Mouse (Mus musculus) stomach, embryonic 16.5 days (tissue): Measurements from ENCODE around the gene Adcy10. TPM values are rescaled to one million over a fixed set of nuclear protein-coding genes. Genes with fewer than 3 reads are reported as not detected.
A peak's percentile ranks its signal among the peaks of the same experiment; 100 is the strongest.

Source experiments
- ATAC-seq: fragments of 200-750 bp; cut with Nextera tagmentation; 2 replicates; pipeline ENCODE4 v1.8.0; 2017; ENCODE audit warnings: moderate number of reproducible peaks, moderate TSS enrichment; ENCODE audit not compliant: insufficient read depth, low FRiP score
- H3K27ac ChIP-seq: fragments of 300-500 bp; sonication (generic); 2 replicates; pipeline ENCODE4 v1.5.1; 2014; ENCODE audit warnings: low read length
- H3K27me3 ChIP-seq: fragments of 300-500 bp; sonication (generic); 2 replicates; pipeline ENCODE4 v1.6.1; 2014; ENCODE audit warnings: low read length, control low read depth, mixed read lengths; ENCODE audit not compliant: control insufficient read depth, insufficient read depth
- H3K36me3 ChIP-seq: fragments of 300-500 bp; sonication (generic); 2 replicates; pipeline ENCODE4 v1.6.1; 2014; ENCODE audit warnings: low read length; ENCODE audit not compliant: control insufficient read depth, insufficient read depth
- H3K4me1 ChIP-seq: fragments of 300-500 bp; sonication (generic); 2 replicates; pipeline ENCODE4 v1.6.1; 2014; ENCODE audit warnings: low read length, control low read depth, mixed read lengths; ENCODE audit not compliant: control insufficient read depth, insufficient read depth
- H3K4me2 ChIP-seq: fragments of 300-500 bp; sonication (generic); 2 replicates; pipeline ENCODE4 v1.6.1; 2014; ENCODE audit warnings: low read depth, low read length, mixed read lengths
- H3K4me3 ChIP-seq: fragments of 300-500 bp; sonication (generic); replicated peaks from 2 replicates; pipeline ENCODE4 v1.5.1; 2014; ENCODE audit warnings: mild to moderate bottlenecking, low read length
- H3K9ac ChIP-seq: fragments of 300-500 bp; sonication (generic); 2 replicates; pipeline ENCODE4 v1.6.1; 2014; ENCODE audit warnings: low read length
- H3K9me3 ChIP-seq: fragments of 300-500 bp; sonication (generic); replicated peaks from 2 replicates; pipeline ENCODE4 v1.6.1; 2016; ENCODE audit warnings: low read length, control low read depth; ENCODE audit not compliant: control insufficient read depth
- WGBS: fragments of 180-500 bp; shearing (Covaris S2); extraction: QIAGEN DNeasy Blood & Tissue Kit; methylation state at CpG from one replicate; pipeline ENCODE4 v1.1.7; 2014; 5-methylcytosine and 5-hydroxymethylcytosine counted together
- polyA plus RNA-seq: library from polyadenylated mRNA; unstranded; fragments of >200 nt; fragmentation: Nextera tagmentation; extraction: Ambion mirVana; gene quantifications from 2 replicates; pipeline ENCODE4 v1.2.1, GENCODE M21; 2015

Gene Adcy10
- polyA plus RNA-seq, 1 experiment from 2014 or later, result 0.04 TPM

DNA sequence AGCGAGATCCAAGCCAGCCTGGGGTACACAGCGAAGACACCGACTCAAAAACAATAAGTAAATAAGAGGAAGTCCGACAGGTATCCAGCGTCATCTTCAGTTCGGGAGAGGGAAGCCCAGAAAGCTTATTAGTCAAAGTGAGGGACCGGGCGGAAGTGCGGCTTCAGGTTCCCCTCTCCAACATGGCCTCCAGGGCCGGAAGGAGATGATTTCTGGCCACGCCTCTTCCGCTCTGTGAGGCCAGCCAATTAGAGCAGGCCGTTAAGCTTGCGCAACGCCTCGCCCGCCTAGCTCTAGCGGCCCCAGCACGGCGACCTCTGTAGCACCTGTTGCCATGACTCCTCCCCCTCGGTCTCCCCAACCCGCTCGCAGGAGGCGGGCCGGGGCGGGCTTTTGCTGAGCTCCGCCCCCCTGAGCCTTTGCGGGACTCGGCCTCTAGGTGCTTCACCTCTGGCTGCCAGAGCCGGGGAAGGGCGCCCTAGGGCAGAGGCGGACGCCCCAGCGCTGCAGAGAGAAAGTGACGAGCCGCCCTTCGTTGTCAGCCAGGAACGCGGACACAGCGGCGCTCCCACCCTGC, 24.1 kb upstream of the Adcy10 start:
- Histone ChIP-seq H3K36me3 (no peaks in the 10 kb centered on the region), H3K9ac (peak overlapping the region; percentile 81), H3K27me3 (no peaks in the 10 kb centered on the region), H3K4me3 (peak overlapping the region; percentile 99), H3K27ac (peak overlapping the region; percentile 98), H3K9me3 (no peaks in the 10 kb centered on the region), H3K4me1 (peaks cover 3% of the 10 kb centered on the region; the same call in 1 of the 2 replicates), H3K4me2 (peak overlapping the region; percentile 86)
- 0% methylated on average over 41 of the region's 41 CpGs for WGBS
- peak; percentile 96 for ATAC-seq

DNA sequence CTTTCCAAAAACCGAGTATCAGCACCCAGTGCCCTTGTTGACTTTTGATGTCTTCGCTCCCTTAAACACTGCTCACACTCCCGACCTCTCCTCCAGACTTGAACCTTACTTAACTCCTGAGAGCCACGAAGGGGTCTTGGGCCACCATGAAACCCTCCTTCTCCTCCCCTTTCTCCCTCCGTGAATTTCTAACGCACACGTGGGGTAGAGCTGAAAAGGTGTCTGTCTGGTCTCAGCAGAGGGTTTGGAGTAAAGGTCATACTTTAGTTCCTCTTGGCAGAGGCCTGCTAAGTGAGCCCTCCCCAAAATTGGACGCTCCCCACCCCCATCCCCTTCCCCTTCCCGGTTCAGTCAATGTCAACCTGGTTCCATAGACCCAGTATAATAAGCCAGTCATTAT, 23.3 kb upstream of the Adcy10 start:
- no peaks in the 10 kb centered on the region for H3K9me3 ChIP-seq
- H3K27me3 ChIP-seq, result no peaks in the 10 kb centered on the region
- H3K4me2 ChIP-seq, result peak overlapping the region; percentile 86
- whole genome bisulfite sequencing, result 2% methylated on average over 9 of the region's 9 CpGs
- H3K9ac ChIP-seq, result peak overlapping the region; percentile 81
- ATAC-seq, result no peak
- peaks cover 3% of the 10 kb centered on the region; the same call in 1 of the 2 replicates for H3K4me1 ChIP-seq
- H3K27ac ChIP-seq, result peak overlapping the region; percentile 82
- H3K4me3 ChIP-seq, result peak overlapping the region; percentile 99
- no peaks in the 10 kb centered on the region for H3K36me3 ChIP-seq

DNA sequence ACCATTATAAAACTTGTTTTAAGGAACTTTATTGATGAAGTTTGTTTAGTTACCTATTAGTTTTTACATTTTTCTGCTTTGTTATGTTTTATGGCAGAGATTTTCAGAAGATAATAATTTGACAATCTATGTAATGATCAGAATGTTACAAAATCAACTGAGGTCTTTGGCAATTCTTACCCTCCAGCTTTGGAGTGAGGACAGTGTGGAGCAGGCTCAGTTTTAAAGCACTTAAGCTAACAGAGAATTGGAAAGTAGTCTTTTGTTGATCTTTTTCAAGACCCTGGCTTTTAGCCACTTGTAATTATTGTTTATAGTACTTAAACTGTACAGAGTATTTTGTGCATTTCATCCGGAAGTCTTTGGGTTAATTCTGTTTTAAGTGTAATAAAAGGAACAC, 22.1 kb upstream of the Adcy10 start:
- H3K4me3 ChIP-seq, result no peak overlapping the region

DNA sequence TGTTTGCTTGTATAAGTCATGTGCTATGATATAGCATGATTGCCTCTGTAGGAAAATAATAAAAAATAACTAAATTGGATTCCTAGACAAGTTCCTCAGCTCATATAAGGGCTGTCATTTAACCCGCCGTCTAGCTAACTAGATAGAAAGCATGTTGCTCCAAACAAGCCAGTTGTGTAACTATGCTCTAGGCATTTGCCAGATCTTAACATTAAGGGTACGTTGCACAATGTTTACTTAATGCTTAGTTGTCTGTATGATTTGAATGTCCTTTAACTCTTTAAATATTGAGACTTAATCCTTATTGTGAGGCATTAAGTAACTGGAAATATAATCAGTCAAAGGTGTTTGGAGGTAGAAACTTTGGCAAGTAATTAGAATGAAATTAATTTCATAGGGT, 20.4 kb upstream of the Adcy10 start:
- Histone ChIP-seq H3K27ac (no peak overlapping the region), H3K27me3 (no peaks in the 10 kb centered on the region), H3K4me3 (no peak overlapping the region), H3K36me3 (no peaks in the 10 kb centered on the region), H3K4me2 (no peak overlapping the region), H3K9me3 (no peaks in the 10 kb centered on the region), H3K4me1 (peaks cover 3% of the 10 kb centered on the region; the same call in 1 of the 2 replicates), H3K9ac (no peak overlapping the region)
- 70% methylated on average over 3 of the region's 3 CpGs for WGBS
- no peak for ATAC-seq

More for the DNA sequence above, 22.1 kb upstream of the Adcy10 start:
- WGBS, result 66% methylated on average over 1 of the region's 1 CpGs
- H3K9ac ChIP-seq, result no peak overlapping the region
- no peaks in the 10 kb centered on the region for H3K9me3 ChIP-seq
- H3K27me3 ChIP-seq, result no peaks in the 10 kb centered on the region
- H3K4me1 ChIP-seq, result peaks cover 3% of the 10 kb centered on the region; the same call in 1 of the 2 replicates
- no peak overlapping the region for H3K4me2 ChIP-seq
- no peaks in the 10 kb centered on the region for H3K36me3 ChIP-seq
- no peak for ATAC-seq
- H3K27ac ChIP-seq, result no peak overlapping the region

DNA sequence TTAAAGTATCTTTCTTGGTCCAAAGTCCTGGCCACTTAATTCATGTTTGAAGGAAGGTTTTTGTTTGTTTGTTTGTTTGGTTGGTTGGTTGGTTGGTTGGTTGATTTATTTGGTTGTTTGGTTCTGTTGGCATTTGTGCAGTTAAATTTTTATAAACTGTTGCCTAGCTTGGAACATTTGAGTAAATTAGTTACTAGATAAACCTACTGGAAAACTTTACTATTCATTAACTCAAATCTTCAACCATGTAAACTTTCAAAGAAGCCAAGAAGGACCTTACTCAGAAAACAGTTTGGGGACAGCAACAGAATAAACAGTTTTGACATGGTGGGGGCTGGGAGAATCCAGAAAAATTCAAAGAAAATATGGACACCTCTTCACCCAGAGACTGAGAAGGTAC, 16.0 kb upstream of the Adcy10 start:
- H3K9ac ChIP-seq, result no peak overlapping the region
- no peaks in the 10 kb centered on the region for H3K36me3 ChIP-seq
- H3K27ac ChIP-seq, result no peak overlapping the region
- H3K4me2 ChIP-seq, result no peak overlapping the region
- no peak overlapping the region for H3K4me3 ChIP-seq
- ATAC-seq, result no peak
- no peaks in the 10 kb centered on the region for H3K4me1 ChIP-seq
- no peaks in the 10 kb centered on the region for H3K27me3 ChIP-seq
- H3K9me3 ChIP-seq, result no peaks in the 10 kb centered on the region

DNA sequence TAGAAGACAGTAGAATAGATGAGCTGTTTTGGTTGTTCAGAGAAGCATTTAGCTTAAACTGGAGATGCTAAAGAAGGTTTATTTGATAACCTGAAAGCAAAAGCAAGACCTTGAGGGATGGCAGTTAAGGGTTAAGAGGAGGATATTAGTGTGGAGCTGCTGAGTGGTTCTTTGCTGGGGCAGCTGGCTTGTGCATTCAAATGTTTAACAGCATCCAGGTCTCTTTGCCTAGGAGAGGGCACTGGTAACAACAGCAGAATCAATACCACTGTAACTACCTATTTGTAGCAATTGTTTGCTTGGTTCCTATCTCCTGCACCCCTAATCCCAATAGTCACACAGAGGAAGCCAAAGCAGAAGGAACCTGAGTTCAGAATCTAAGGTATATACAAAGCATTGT, 15.3 kb upstream of the Adcy10 start:
- no peaks in the 10 kb centered on the region for H3K27me3 ChIP-seq
- H3K27ac ChIP-seq, result no peak overlapping the region
- H3K36me3 ChIP-seq, result no peaks in the 10 kb centered on the region
- H3K4me3 ChIP-seq, result no peak overlapping the region
- no peak for ATAC-seq
- H3K9ac ChIP-seq, result no peak overlapping the region
- H3K4me2 ChIP-seq, result no peak overlapping the region
- H3K4me1 ChIP-seq, result no peaks in the 10 kb centered on the region
- no peaks in the 10 kb centered on the region for H3K9me3 ChIP-seq

DNA sequence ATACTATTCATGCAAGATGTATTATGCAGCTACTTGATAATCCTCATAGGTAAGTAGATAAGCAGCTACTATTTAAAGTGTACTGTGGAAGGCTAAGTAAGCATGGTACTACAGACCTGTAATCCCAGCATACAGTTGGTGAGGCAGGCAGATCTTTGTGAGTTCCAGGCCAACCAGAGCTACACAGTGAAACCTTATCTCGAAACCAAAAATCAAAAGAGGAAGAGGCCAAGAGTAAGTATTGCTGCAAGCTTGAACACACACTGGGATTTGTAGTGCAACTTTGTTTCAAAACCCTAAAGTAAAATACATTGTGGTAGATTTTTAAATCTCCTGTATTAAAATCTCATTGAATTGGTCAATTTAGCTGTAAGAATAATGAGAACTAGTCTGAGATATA, 13.5 kb upstream of the Adcy10 start:
- no peak overlapping the region for H3K27ac ChIP-seq
- ATAC-seq, result no peak

DNA sequence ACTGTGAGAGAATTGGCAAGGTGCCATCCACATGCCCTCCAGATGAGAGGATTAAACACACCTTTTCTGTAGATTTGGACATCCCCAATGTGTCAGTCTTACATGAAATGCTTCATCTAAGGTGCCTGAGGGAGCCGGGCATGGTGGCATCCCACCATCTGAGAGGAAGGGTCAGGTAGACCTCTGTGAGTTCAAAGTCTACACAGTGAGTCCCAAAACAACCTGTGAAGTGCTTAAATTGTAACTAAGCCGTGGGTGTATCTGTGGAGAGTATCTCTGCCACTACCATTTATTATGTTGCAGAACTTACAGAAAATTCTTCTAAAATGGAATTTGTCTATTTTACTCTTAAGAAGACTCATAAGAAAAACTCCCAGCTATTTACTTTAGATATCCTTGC, 1.1 kb downstream of the Adcy10 start:
- Histone ChIP-seq H3K4me1 (no peaks in the 10 kb centered on the region), H3K27me3 (no peaks in the 10 kb centered on the region), H3K36me3 (peaks cover under 1% of the 10 kb centered on the region; the same call in 1 of the 2 replicates), H3K4me2 (no peak overlapping the region), H3K9ac (no peak overlapping the region), H3K4me3 (no peak overlapping the region), H3K27ac (no peak overlapping the region), H3K9me3 (no peaks in the 10 kb centered on the region)
- 83% methylated on average over 2 of the region's 2 CpGs for WGBS
- no peak for ATAC-seq

More for the DNA sequence above, 13.5 kb upstream of the Adcy10 start:
- H3K36me3 ChIP-seq, result no peaks in the 10 kb centered on the region
- no peak overlapping the region for H3K4me2 ChIP-seq
- H3K4me3 ChIP-seq, result no peak overlapping the region
- WGBS, result 88% methylated on average over 1 of the region's 1 CpGs
- H3K9ac ChIP-seq, result no peak overlapping the region
- no peaks in the 10 kb centered on the region for H3K27me3 ChIP-seq
- no peaks in the 10 kb centered on the region for H3K4me1 ChIP-seq
- no peaks in the 10 kb centered on the region for H3K9me3 ChIP-seq

DNA sequence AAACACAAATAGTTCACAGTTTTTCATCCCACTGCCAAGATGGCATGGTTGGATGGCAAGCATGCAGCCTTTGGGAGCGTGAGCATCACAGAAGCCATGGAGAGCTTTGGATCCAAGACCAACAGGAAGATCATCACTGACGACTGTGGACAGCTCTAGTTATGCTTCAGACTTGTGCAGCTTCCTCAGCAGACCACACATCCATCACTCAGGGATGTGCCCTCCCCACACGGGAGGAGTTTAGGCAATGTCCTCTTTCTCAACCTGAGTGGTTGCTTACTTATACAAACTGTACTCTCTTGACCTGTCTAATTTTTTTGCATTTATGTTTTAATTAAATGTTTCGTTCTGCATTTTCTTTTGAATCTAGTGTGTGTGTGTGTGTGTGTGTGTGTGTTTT, 4.2 kb downstream of the Adcy10 start:
- 76% methylated on average over 4 of the region's 4 CpGs for WGBS
- no peaks in the 10 kb centered on the region for H3K4me1 ChIP-seq
- H3K36me3 ChIP-seq, result no peaks in the 10 kb centered on the region
- H3K9ac ChIP-seq, result no peak overlapping the region
- H3K27me3 ChIP-seq, result no peaks in the 10 kb centered on the region
- H3K9me3 ChIP-seq, result no peaks in the 10 kb centered on the region
- H3K4me2 ChIP-seq, result no peak overlapping the region
- no peak overlapping the region for H3K27ac ChIP-seq
- no peak overlapping the region for H3K4me3 ChIP-seq
- no peak for ATAC-seq
